Comparison of ENCODE assay signal across 14 mouse cellular contexts in the genomic region with DNA sequence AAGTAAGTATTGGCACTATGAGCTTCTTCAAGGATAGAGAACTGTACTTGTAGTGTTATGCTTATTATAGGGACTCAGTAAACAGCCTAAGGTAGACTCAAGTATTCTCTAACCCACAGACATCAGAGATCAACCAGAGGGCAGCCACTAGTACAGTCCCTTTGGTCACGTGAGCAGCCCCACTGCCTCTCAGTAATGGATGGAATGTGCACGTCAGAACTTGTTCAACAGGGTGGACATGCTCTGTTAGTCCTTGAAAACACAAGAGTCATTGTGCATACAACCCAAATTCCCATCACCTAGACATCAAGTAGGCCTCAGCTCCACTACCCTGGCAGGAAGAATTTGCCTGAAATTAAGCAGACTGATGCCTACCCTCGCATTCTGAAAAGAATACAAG. TPM values are rescaled to one million over a fixed set of nuclear protein-coding genes. Genes with fewer than 3 reads are reported as not detected.
DNase-seq lines count a peak whose midpoint lies in the region; ATAC-seq and TF ChIP-seq lines count a peak whose summit lies in the region.
"Had no signal": no experiment of that assay in that cellular context is flagged by ENCODE, and none has a peak within 500 bp of the region (broad histone marks: within the 10 kb centered on the region; RNA-seq: fewer than 3 reads in every experiment).

No protein-coding gene starts in this region.

- H3K36me3 ChIP-seq in kidney, embryonic 15.5 days: no peaks in the 10 kb centered on the region
- no peaks in the 10 kb centered on the region for H3K36me3 ChIP-seq in lung, embryonic 15.5 days
- no peaks in the 10 kb centered on the region for H3K36me3 ChIP-seq in stomach, postnatal 0 days (ENCODE audit: control insufficient read depth, insufficient read depth, low read length)
- no peaks in the 10 kb centered on the region; the same call in 1 of the 2 replicates for H3K36me3 ChIP-seq in thymus, adult 2 months (ENCODE audit: control insufficient read depth, insufficient read depth, low read length)
- H3K36me3 ChIP-seq: forebrain, embryonic 15.5 days; midbrain, embryonic 13.5 days had no signal

- no peak for TF ChIP-seq EP300 in stomach, postnatal 0 days (optimal IDR thresholded peaks at IDR 0.05)

- no peak overlapping the region for H3K9ac ChIP-seq in kidney, embryonic 15.5 days
- H3K9ac ChIP-seq in lung, embryonic 15.5 days: no peak overlapping the region
- no peak overlapping the region for H3K9ac ChIP-seq in stomach, postnatal 0 days (ENCODE audit: low read length)
- H3K9ac ChIP-seq: forebrain, embryonic 15.5 days; midbrain, embryonic 13.5 days had no signal

- no peak overlapping the region for H3K4me3 ChIP-seq in kidney, embryonic 15.5 days (replicated peaks)
- H3K4me3 ChIP-seq in lung, embryonic 15.5 days: no peak overlapping the region
- no peak overlapping the region for H3K4me3 ChIP-seq in stomach, postnatal 0 days (ENCODE audit: low read depth, low read length)
- no peak overlapping the region for H3K4me3 ChIP-seq in thymus, adult 2 months (ENCODE audit: control insufficient read depth, insufficient read depth, low read length)
- H3K4me3 ChIP-seq: forebrain, embryonic 15.5 days; gastrocnemius, adult 2 months; midbrain, embryonic 13.5 days had no signal

- H3K27ac ChIP-seq in kidney, embryonic 15.5 days: peak overlapping the region; percentile 48; the same call in 1 of the 2 replicates
- peak overlapping the region; percentile 66 for H3K27ac ChIP-seq in lung, embryonic 15.5 days
- no peak overlapping the region for H3K27ac ChIP-seq in stomach, postnatal 0 days (replicated peaks)
- H3K27ac ChIP-seq in thymus, adult 2 months (ENCODE audit: control insufficient read depth, insufficient read depth, low read length): no peak overlapping the region
- H3K27ac ChIP-seq: forebrain, embryonic 15.5 days; gastrocnemius, adult 2 months; macrophage; midbrain, embryonic 13.5 days had no signal

- no peaks in the 10 kb centered on the region for H3K27me3 ChIP-seq in kidney, embryonic 15.5 days
- no peaks in the 10 kb centered on the region for H3K27me3 ChIP-seq in lung, embryonic 15.5 days
- no peaks in the 10 kb centered on the region for H3K27me3 ChIP-seq in stomach, postnatal 0 days (ENCODE audit: control insufficient read depth, insufficient read depth, low read length)
- H3K27me3 ChIP-seq in thymus, adult 2 months (ENCODE audit: control insufficient read depth, insufficient read depth, low read length): no peaks in the 10 kb centered on the region
- H3K27me3 ChIP-seq: forebrain, embryonic 15.5 days; midbrain, embryonic 13.5 days had no signal

- H3K4me1 ChIP-seq in kidney, embryonic 15.5 days: peaks cover 23% of the 10 kb centered on the region
- peaks cover 30% of the 10 kb centered on the region; the same call in 1 of the 2 replicates for H3K4me1 ChIP-seq in lung, embryonic 15.5 days
- no peaks in the 10 kb centered on the region for H3K4me1 ChIP-seq in stomach, postnatal 0 days (replicated peaks; ENCODE audit: control insufficient read depth, insufficient read depth)
- H3K4me1 ChIP-seq in thymus, adult 2 months (replicated peaks; ENCODE audit: control insufficient read depth, insufficient read depth, low read length): peaks cover 18% of the 10 kb centered on the region
- H3K4me1 ChIP-seq: forebrain, embryonic 15.5 days; midbrain, embryonic 13.5 days had no signal

- no peak for TF ChIP-seq POLR2A in thymus, adult 2 months (IDR thresholded peaks at IDR 0.05; ENCODE audit: control insufficient read depth, extremely low read depth, insufficient read depth, low read length, poor library complexity)

- WGBS in kidney, embryonic 15.5 days: 51% methylated on average over 3 of the region's 3 CpGs
- 57% methylated on average over 3 of the region's 3 CpGs for WGBS in lung, embryonic 15.5 days
- 54% methylated on average over 3 of the region's 3 CpGs for WGBS in stomach, postnatal 0 days
- 88% methylated on average over 3 of the region's 3 CpGs for WGBS in thymus, adult 2 months

- no peak for TF ChIP-seq CTCF in stomach, postnatal 0 days (IDR thresholded peaks at IDR 0.05; ENCODE audit: low read depth)
- TF ChIP-seq CTCF in thymus, adult 2 months (IDR thresholded peaks at IDR 0.05; ENCODE audit: borderline replicate concordance, control insufficient read depth, extremely low read depth, insufficient read depth, low read length, poor library complexity): no peak

- ATAC-seq in kidney, embryonic 15.5 days (replicated peaks; ENCODE audit: low FRiP score): peak; percentile 86
- ATAC-seq in lung, embryonic 15.5 days (ENCODE audit: borderline replicate concordance, extremely low read depth, low FRiP score, low TSS enrichment): peak; percentile 84
- 0 out of 2 replicates have a peak, but pooled peaks have one; percentile 35 for ATAC-seq in stomach, postnatal 0 days (ENCODE audit: low FRiP score, low TSS enrichment)
- ATAC-seq: forebrain, embryonic 15.5 days; midbrain, embryonic 13.5 days had no signal

- H3K9me3 ChIP-seq in kidney, embryonic 15.5 days (replicated peaks): no peaks in the 10 kb centered on the region
- H3K9me3 ChIP-seq in lung, embryonic 15.5 days: no peaks in the 10 kb centered on the region
- no peaks in the 10 kb centered on the region for H3K9me3 ChIP-seq in stomach, postnatal 0 days (ENCODE audit: control insufficient read depth, low read length)
- H3K9me3 ChIP-seq: forebrain, embryonic 15.5 days; midbrain, embryonic 13.5 days had no signal

- no peak overlapping the region for H3K4me2 ChIP-seq in kidney, embryonic 15.5 days
- 0 out of 2 replicates have a peak overlapping the region, but pooled peaks have one; percentile 17 for H3K4me2 ChIP-seq in lung, embryonic 15.5 days
- H3K4me2 ChIP-seq in stomach, postnatal 0 days (replicated peaks; ENCODE audit: low read depth): no peak overlapping the region
- H3K4me2 ChIP-seq: forebrain, embryonic 15.5 days; midbrain, embryonic 13.5 days had no signal

- DNase-seq in urinary bladder, postnatal 25 days (ENCODE audit: low spot score): peak; percentile 30
- no peak for DNase-seq in urinary bladder, postnatal 10 days (ENCODE audit: low spot score)
- peak; percentile 21 for DNase-seq in stomach, postnatal 0 days (ENCODE audit: low spot score)
- no peak for DNase-seq in thymus, adult 2 months
- DNase-seq in ovary, adult 18-20 months (ENCODE audit: low spot score): no peak
- DNase-seq in right cerebral cortex, adult 18-20 months: no peak
- DNase-seq: cerebellum, adult 9-11 months; gastrocnemius, adult 2 months; layer of hippocampus, adult 9-11 months had no signal

RNA-seq across cellular contexts. Expression of a gene that starts 13.5 kb away (rescaled TPM):
- polyA plus RNA-seq in kidney, embryonic 15.5 days (2015; fragmentation: Nextera tagmentation; extraction: Ambion mirVana): 20.5 and 26.0 TPM in 2 replicates
- polyA plus RNA-seq in lung, embryonic 15.5 days (2015; fragmentation: Nextera tagmentation; extraction: Ambion mirVana): 26.5 and 32.5 TPM in 2 replicates
- polyA plus RNA-seq in stomach, postnatal 0 days (2015; fragmentation: Nextera tagmentation; extraction: Ambion mirVana): 37.7 and 40.8 TPM in 2 replicates
- 25.8 and 26.5 TPM in 2 replicates for polyA plus RNA-seq in thymus, adult 2 months (2012; rRNA removed)

Comparison
In these comparisons a context has a peak if more than half of its experiments do, and no peak if none do; other contexts are left out.
1. DNase-seq: peak in urinary bladder, postnatal 25 days (single experiment) and stomach, postnatal 0 days (single experiment); none in urinary bladder, postnatal 10 days (single experiment), thymus, adult 2 months (single experiment), ovary, adult 18-20 months (single experiment) and right cerebral cortex, adult 18-20 months (single experiment).
2. ATAC-seq: peak in every context shown above with its lines; median percentile 86 in kidney, embryonic 15.5 days; 84 in lung, embryonic 15.5 days; 35 in stomach, postnatal 0 days.
3. H3K27ac ChIP-seq: peak in kidney, embryonic 15.5 days (single experiment) and lung, embryonic 15.5 days (single experiment); none in stomach, postnatal 0 days (single experiment) and thymus, adult 2 months (single experiment).